Mouse (Mus musculus) MEL (cell line): Measurements from ENCODE around the gene Siglec1.

Source experiments
- BHLHE40 ChIP-seq: IDR thresholded peaks from 2 replicates; pipeline ENCODE4 v1.6.1; 2012; ENCODE audit warnings: low read depth, mild to moderate bottlenecking, inconsistent platforms, low read length, improper control_type of control experiment, borderline replicate concordance
- CTCF ChIP-seq, 3 experiments: IDR thresholded peaks in 2 of 3; conservative IDR thresholded peaks in 1 of 3; 2 replicates each; pipeline ENCODE4 v1.5.1; 2011 to 2012; ENCODE audit warnings: low read length in 3 of 3, low read depth in 2 of 3, mild to moderate bottlenecking in 2 of 3, improper control_type of control experiment in 1 of 3, inconsistent platforms in 1 of 3, mixed read lengths in 1 of 3, moderate library complexity in 1 of 3; ENCODE audit not compliant: control insufficient read depth in 1 of 3, insufficient read depth in 1 of 3, poor library complexity in 1 of 3, severe bottlenecking in 1 of 3
- ETS1 ChIP-seq: IDR thresholded peaks from 2 replicates; pipeline ENCODE4 v1.6.1; 2012; ENCODE audit warnings: low read depth, mild to moderate bottlenecking, inconsistent platforms, low read length, improper control_type of control experiment, moderate library complexity
- GATA1 ChIP-seq: IDR thresholded peaks from 2 replicates; pipeline ENCODE4 v1.6.1; 2011; ENCODE audit warnings: low read depth, low read length, improper control_type of control experiment
- HCFC1 ChIP-seq: IDR thresholded peaks from 2 replicates; pipeline ENCODE4 v1.6.1; 2012; ENCODE audit warnings: low read depth, mild to moderate bottlenecking, inconsistent platforms, low read length, improper control_type of control experiment, moderate library complexity
- MYC ChIP-seq: IDR thresholded peaks from 2 replicates; pipeline ENCODE4 v1.6.1; 2011; ENCODE audit warnings: low read depth, mild to moderate bottlenecking, low read length, improper control_type of control experiment, moderate library complexity
- POLR2A ChIP-seq, 2 experiments: IDR thresholded peaks; 2 replicates each; pipeline ENCODE4 v1.6.1; 2011 to 2012; ENCODE audit warnings: low read length in 2 of 2, mild to moderate bottlenecking in 2 of 2, control low read depth in 1 of 2, improper control_type of control experiment in 1 of 2, low read depth in 1 of 2, moderate library complexity in 1 of 2; ENCODE audit not compliant: control insufficient read depth in 1 of 2, insufficient read depth in 1 of 2, poor library complexity in 1 of 2
- POLR2AphosphoS2 ChIP-seq: IDR thresholded peaks from 2 replicates; pipeline ENCODE4 v1.6.1; 2011; ENCODE audit warnings: low read length, improper control_type of control experiment
- POLR2AphosphoS5 ChIP-seq: IDR thresholded peaks from 2 replicates; pipeline ENCODE4 v1.6.1; 2012; ENCODE audit warnings: low read depth, borderline replicate concordance, mild to moderate bottlenecking, inconsistent platforms, low read length, moderate library complexity, mixed read lengths
- RAD21 ChIP-seq: IDR thresholded peaks from 2 replicates; pipeline ENCODE4 v1.6.1; 2011; ENCODE audit warnings: mild to moderate bottlenecking, low read depth, low read length, improper control_type of control experiment
- TBP ChIP-seq: IDR thresholded peaks from 2 replicates; pipeline ENCODE4 v1.8.0; 2011; ENCODE audit warnings: low read depth, low read length, improper control_type of control experiment
- USF1 ChIP-seq: IDR thresholded peaks from 2 replicates; pipeline ENCODE4 v1.6.1; 2014; ENCODE audit warnings: low read depth, mild to moderate bottlenecking, inconsistent platforms, low read length, improper control_type of control experiment, moderate library complexity
- ZC3H11A ChIP-seq: IDR thresholded peaks from 2 replicates; pipeline ENCODE4 v1.6.1; 2012; ENCODE audit warnings: low read depth, mild to moderate bottlenecking, inconsistent platforms, low read length, improper control_type of control experiment
- ZNF384 ChIP-seq: IDR thresholded peaks from 2 replicates; pipeline ENCODE4 v1.6.1; 2012; ENCODE audit warnings: low read depth, mild to moderate bottlenecking, inconsistent platforms, low read length, improper control_type of control experiment

DNA sequence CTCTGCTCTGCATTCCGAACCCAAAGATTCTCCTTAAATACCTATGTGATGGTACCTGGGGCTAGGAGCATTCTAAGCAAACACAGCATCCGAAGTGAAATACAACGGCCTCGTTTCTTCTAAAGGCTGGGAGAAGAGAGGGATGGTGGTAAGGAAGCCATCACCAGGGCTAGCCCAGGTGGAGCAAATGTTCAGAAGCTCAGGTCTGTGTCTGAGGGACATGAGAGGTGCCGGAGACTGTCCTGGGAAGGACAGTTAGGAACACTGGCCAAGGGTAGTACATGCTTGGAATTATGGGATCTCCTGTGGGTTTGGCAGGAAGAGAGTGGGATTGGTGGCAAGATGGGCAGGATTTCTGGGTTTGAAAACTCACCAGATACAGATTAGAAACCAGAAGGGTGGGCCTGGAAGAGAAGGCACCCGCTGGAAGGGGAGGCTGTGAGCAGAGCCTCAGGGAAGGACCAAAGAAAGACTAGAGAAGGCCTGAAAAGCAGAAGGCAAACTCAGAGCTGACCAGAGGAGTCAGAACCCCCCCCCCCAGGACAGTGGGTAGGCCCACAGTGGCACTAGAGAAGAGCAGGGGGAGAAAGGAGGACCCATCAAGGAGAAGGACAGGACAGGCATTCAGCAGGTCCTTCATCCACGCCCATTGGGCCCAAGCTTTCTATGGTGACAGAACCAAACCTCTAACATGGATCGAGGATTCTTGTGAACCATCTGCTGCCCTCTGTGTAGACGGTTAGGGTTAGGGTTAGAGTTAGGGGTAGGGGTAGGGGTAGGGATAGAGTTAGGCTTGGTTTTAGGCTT, 38.8 kb upstream of the Siglec1 start:
- TF ChIP-seq POLR2A (IDR thresholded peaks at IDR 0.05; ENCODE audit: control insufficient read depth in 1 of 2, insufficient read depth in 1 of 2, low read depth in 1 of 2, low read length in 2 of 2, poor library complexity in 1 of 2) (no peak), ETS1 (no peak), CTCF (IDR thresholded peaks at IDR 0.05 in 2 of 3, conservative IDR thresholded peaks at IDR 0.05 in 1 of 3; ENCODE audit: control insufficient read depth in 1 of 3, insufficient read depth in 1 of 3, low read depth in 2 of 3, low read length in 3 of 3, poor library complexity in 1 of 3, severe bottlenecking in 1 of 3) (no peak), ZNF384 (no peak), BHLHE40 (no peak), POLR2AphosphoS2 (no peak), USF1 (no peak), MYC (no peak), HCFC1 (no peak), TBP (no peak), POLR2AphosphoS5 (no peak), RAD21 (no peak), GATA1 (no peak), ZC3H11A (no peak)
